8 mouse cellular contexts compared by ENCODE assay signal in the genomic region with DNA sequence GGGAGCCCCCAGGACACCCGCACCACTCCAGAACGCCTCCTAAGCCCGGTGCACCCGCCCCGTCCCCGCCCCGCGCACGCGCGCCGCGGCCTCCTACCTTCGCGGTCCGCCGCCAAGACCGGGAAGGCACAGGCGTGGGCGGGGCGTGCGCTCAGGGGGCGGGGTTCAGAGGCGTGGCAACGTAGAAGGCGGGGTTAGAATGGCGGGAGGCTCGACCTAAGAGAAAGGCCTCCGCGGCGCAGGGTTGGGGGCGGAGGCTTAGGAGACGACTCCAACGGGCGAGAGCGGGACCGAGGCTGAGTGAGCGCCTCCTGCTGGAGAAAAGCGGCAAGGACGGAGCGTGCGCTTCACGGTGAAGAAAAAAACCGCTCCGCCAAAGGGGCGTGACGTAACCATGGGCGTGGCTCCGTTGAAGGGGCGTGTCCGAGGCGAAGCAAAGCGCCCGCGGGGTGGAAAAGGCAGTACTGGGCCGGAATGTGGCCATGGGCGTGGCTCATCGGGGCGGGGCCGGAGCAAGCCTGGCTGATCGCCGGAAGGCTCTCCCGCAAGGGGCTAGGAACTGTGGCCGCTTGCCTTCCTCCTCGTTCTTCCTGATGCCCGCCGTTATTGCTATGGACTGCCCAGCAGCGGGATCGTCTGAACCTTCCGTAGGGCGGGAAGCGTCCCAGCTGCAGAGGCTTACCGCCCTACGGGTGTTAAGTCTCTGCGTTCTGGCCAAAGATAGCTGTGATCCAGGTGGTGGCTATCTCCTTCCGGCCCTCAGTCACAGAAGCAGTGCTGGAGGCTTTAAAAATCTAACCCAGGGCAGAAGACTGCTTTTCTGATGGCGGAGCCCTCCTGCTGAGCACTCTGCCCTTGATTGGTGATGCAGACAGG. TPM values are rescaled to one million over a fixed set of nuclear protein-coding genes. Genes with fewer than 3 reads are reported as not detected.
DNase-seq lines count a peak whose midpoint lies in the region; ATAC-seq and TF ChIP-seq lines count a peak whose summit lies in the region.

A gene (minus strand): TSS at position 125 of the 876 bp plus-strand sequence.

- ATAC-seq in forebrain, embryonic 15.5 days (replicated peaks) = peak; percentile 93
- peak; percentile 85 for ATAC-seq in neutrophil, adult 5-6 weeks (ENCODE audit: extremely low read depth, insufficient number of reproducible peaks, low FRiP score, poor library complexity, severe bottlenecking)

- in situ Hi-C loops in ES-E14 (cut with MboI; ENCODE audit: low sequenced_read_pairs in 2 of 2, unreplicated experiment in 2 of 2) = no loop called here

- peaks cover 0 to 10% of the 10 kb centered on the region in 2 experiments; a peak in 2 of 4 replicates for H3K4me1 ChIP-seq in ES-E14 (ENCODE audit: control insufficient read depth in 2 of 2, insufficient read depth in 2 of 2, low read length in 2 of 2, poor library complexity in 1 of 2)
- peaks cover 16% of the 10 kb centered on the region for H3K4me1 ChIP-seq in forebrain, embryonic 15.5 days
- no peaks in the 10 kb centered on the region for H3K4me1 ChIP-seq in lung, adult 2 months (ENCODE audit: control insufficient read depth, insufficient read depth, low read length)

- peak within 1 kb of the TSS; percentile 95 for H3K27ac ChIP-seq in ES-E14 (ENCODE audit: insufficient read depth, low read depth, low read length, poor library complexity, severe bottlenecking)
- peak within 1 kb of the TSS; percentile 95 for H3K27ac ChIP-seq in forebrain, embryonic 15.5 days (replicated peaks)

- H3K9ac ChIP-seq in ES-E14 (ENCODE audit: insufficient read depth, low read depth, low read length, poor library complexity, severe bottlenecking) = peak within 1 kb of the TSS; percentile 86
- peak within 1 kb of the TSS; percentile 77 for H3K9ac ChIP-seq in forebrain, embryonic 15.5 days (replicated peaks)

- TF ChIP-seq CTCF in lung, adult 2 months (IDR thresholded peaks at IDR 0.05; ENCODE audit: insufficient read depth, low read length) = peak; percentile 79

- no peaks in the 10 kb centered on the region for H3K9me3 ChIP-seq in ES-E14 (ENCODE audit: control insufficient read depth, insufficient read depth, low read depth, low read length)
- H3K9me3 ChIP-seq in forebrain, embryonic 15.5 days = no peaks in the 10 kb centered on the region

- H3K4me3 ChIP-seq in ES-E14 (ENCODE audit: insufficient read depth in 1 of 2, low read depth in 1 of 2, low read length in 2 of 2, poor library complexity in 1 of 2, severe bottlenecking in 1 of 2) = peak within 1 kb of the TSS; percentile 81 to 91
- peak within 1 kb of the TSS; percentile 63 for H3K4me3 ChIP-seq in forebrain, embryonic 15.5 days
- H3K4me3 ChIP-seq in lung, adult 2 months (replicated peaks; ENCODE audit: extremely low read depth, low read depth, low read length) = peak within 1 kb of the TSS; percentile 78

- peak; percentile 83; the same call in 1 of the 2 replicates for TF ChIP-seq POLR2A in lung, adult 2 months (IDR thresholded peaks at IDR 0.05; ENCODE audit: borderline replicate concordance, extremely low read depth, low read depth, low read length)

- H3K4me2 ChIP-seq in forebrain, embryonic 15.5 days (replicated peaks) = peak within 1 kb of the TSS; percentile 68

- H3K27me3 ChIP-seq in forebrain, embryonic 15.5 days = no peaks in the 10 kb centered on the region

- H3K36me3 ChIP-seq in ES-E14 (ENCODE audit: control insufficient read depth, insufficient read depth, low read length, poor library complexity, severe bottlenecking) = peaks cover 2% of the 10 kb centered on the region; the same call in 1 of the 2 replicates
- 0 out of 2 replicates have a peak, but pooled peaks cover under 1% of the 10 kb centered on the region for H3K36me3 ChIP-seq in forebrain, embryonic 15.5 days

- under 1% methylated on average over 76 of the region's 77 CpGs for WGBS in forebrain, embryonic 15.5 days
- under 1% methylated on average over 77 of the region's 77 CpGs for WGBS in lung, adult 2 months

- intact Hi-C loops in heart, postnatal 25 days (cut with DNase I) = no loop called here

- DNase-seq in ES-E14 (ENCODE audit: low read depth, low spot score) = peak; percentile 97
- peak; percentile 99 for DNase-seq in cerebellum, adult 11-12 months
- DNase-seq in heart, postnatal 25 days (ENCODE audit: low spot score) = peak; percentile 95
- DNase-seq in layer of hippocampus, adult 18-20 months (ENCODE audit: low spot score in 2 of 2) = peak; percentile 98 to 99
- DNase-seq in lung, adult 2 months = peak; percentile 100
- peak; percentile 98 for DNase-seq in thymus, adult 18-20 months

TF ChIP-seq in ES-E14, 5 proteins besides CTCF, POLR2A, EP300 and RAD21:
- TF ChIP-seq CHD2 (IDR thresholded peaks at IDR 0.05; ENCODE audit: low read depth, low read length) = no peak
- no peak for TF ChIP-seq HCFC1 (IDR thresholded peaks at IDR 0.05; ENCODE audit: borderline replicate concordance, insufficient read depth, low read length)
- TF ChIP-seq MAFK (IDR thresholded peaks at IDR 0.05; ENCODE audit: insufficient read depth, low read depth, low read length) = no peak
- TF ChIP-seq ZNF384 (IDR thresholded peaks at IDR 0.05; ENCODE audit: low read depth, low read length) = peak; percentile 96
- TF ChIP-seq ZC3H11A (IDR thresholded peaks at IDR 0.05; ENCODE audit: borderline replicate concordance, low read depth, low read length) = no peak

RNA-seq across cellular contexts. Expression of the gene that starts here (rescaled TPM):
- 15.2 and 33.2 TPM in 2 replicates for total RNA-seq in ES-E14 (2012; rRNA removed)
- 8.3 and 10.2 TPM in 2 replicates for polyA plus RNA-seq in forebrain, embryonic 15.5 days (2015; fragmentation: Nextera tagmentation; extraction: Ambion mirVana)
- 1 to 10 TPM; 5.1 to 5.4 TPM for total RNA-seq in heart, postnatal 25 days (2021)
- total RNA-seq in layer of hippocampus, adult 18-20 months (2021) = 10 to 100 TPM; 54.5 to 67.0 TPM
- polyA plus RNA-seq in lung, adult 2 months (2012; rRNA removed) = 10.1 and 14.0 TPM in 2 replicates
- 6.5 and 6.8 TPM in 2 replicates for total RNA-seq in neutrophil, adult 5-6 weeks (2017)

Comparison
In these comparisons a context has a peak if more than half of its experiments do, and no peak if none do; other contexts are left out.
1. Peak in every context shown above with its lines: DNase-seq, ATAC-seq, H3K4me3 ChIP-seq and H3K27ac ChIP-seq.